Mouse (Mus musculus): ENCODE data around the gene Cdh15. TPM values are rescaled to one million over a fixed set of nuclear protein-coding genes. Genes with fewer than 3 reads are reported as not detected.

The Cdh15 gene
- polyA plus RNA-seq, 1 experiment from 2014 or later: 0.17 TPM

DNA sequence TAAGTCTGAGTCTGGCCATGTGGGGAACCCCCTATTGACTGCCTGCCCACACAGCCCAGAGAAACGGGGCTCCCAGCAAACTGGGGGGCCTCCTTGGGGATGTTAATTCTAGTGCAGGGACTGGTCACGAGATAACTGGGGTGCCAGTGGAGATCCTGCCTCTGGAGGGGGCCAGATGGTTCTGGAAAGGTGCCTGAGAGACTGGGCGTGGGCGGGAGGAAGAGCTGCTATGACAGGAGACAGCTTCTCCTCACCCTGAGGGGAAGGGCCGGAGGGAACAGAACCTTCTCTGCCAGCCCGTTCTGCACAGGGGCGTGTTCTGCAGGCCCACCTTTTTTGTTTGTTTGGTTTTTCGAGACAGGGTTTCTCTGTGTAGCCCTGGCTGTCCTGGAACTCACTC, 18.5 kb downstream of the Cdh15 start:
- no peak overlapping the region for H3K4me3 ChIP-seq
- peaks cover 33% of the 10 kb centered on the region for H3K27me3 ChIP-seq (replicated peaks)
- H3K9me3 ChIP-seq (replicated peaks): no peaks in the 10 kb centered on the region
- H3K9ac ChIP-seq: no peak overlapping the region
- no peak overlapping the region for H3K27ac ChIP-seq
- WGBS (ENCODE audit: insufficient replicate concordance): 52% methylated on average over 8 of the region's 8 CpGs
- H3K36me3 ChIP-seq: no peaks in the 10 kb centered on the region
- H3K4me1 ChIP-seq: peaks cover 19% of the 10 kb centered on the region
- ATAC-seq: no peak
- H3K4me2 ChIP-seq: no peak overlapping the region

DNA sequence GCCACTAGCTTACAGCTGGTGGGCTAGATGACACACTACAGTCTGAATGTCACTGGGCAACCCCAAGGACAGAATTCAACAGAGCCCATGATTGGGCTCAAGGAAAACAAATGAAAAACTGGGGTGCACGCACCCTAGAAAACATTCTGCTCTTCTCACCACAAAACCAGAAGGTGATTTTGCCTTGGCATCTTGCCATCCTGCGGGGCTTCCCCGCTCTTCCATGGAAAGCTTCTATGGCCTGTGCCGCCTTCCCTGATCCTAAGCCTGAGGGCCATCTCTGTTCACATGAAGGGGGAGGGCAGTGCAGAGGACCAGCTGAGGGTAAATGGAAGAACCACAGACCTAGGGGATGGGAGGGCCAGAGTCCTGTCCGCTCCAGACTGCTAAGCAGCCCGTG, 20.2 kb downstream of the Cdh15 start:
- Histone ChIP-seq H3K27ac (no peak overlapping the region), H3K4me2 (no peak overlapping the region), H3K27me3 (replicated peaks) (peaks cover 31% of the 10 kb centered on the region), H3K4me1 (peaks cover 28% of the 10 kb centered on the region), H3K9ac (no peak overlapping the region), H3K9me3 (replicated peaks) (no peaks in the 10 kb centered on the region), H3K36me3 (no peaks in the 10 kb centered on the region), H3K4me3 (no peak overlapping the region)
- WGBS (ENCODE audit: insufficient replicate concordance): 82% methylated on average over 6 of the region's 6 CpGs
- ATAC-seq: no peak

DNA sequence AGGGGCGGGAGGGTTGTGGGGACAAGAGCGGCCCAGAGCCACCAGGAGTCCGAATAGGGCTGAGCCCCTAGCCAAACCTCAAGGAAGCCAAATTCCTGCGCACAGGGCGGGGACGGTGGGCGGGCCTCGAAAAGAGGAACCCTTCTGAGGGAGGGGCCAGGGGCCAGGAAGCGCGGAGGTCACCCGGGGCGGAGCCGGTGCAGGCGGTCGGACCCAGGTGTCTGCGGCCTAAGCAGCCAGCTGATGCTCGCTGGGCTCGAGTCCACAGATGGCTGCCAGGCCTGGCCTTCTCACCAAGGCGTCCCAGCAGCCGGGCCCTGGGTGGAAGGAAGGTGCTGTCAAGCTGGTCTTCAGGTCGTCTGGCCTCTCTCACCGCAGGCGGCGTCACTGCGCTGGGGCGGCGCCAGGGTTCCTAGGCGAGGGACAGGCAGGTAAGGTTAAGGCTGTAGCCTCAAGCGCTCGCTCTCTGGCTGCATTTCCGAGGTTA, 22.7 kb downstream of the Cdh15 start:
- H3K36me3 ChIP-seq: no peaks in the 10 kb centered on the region
- no peak overlapping the region for H3K27ac ChIP-seq
- peak overlapping the region; percentile 45 for H3K9ac ChIP-seq
- ATAC-seq: peak; percentile 68
- H3K4me1 ChIP-seq: peaks cover 24% of the 10 kb centered on the region
- H3K4me2 ChIP-seq: peak overlapping the region; percentile 78
- H3K9me3 ChIP-seq (replicated peaks): no peaks in the 10 kb centered on the region
- WGBS (ENCODE audit: insufficient replicate concordance): 13% methylated on average over 31 of the region's 31 CpGs
- H3K4me3 ChIP-seq: peak overlapping the region; percentile 47
- peaks cover 12% of the 10 kb centered on the region; the same call in 1 of the 2 replicates for H3K27me3 ChIP-seq (replicated peaks)

DNA sequence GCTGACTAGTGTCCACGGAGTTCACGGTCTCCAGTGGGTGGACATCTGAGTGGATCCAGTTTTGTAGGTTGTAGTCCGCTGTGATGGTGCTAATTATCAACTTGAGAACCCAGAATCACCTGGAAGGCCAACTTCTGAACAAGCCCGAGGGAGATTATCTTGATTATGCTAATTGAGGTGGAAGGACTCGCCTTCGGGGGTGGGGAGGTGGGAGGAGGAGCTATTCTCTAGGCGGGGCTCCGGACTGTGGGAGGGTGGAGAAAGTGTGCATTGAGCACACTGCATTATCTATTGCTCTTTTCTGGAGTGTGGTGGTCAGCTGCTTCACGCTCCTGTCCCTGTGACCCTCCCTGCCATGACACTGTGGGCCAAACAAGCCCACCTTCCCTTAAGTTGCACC, 23.9 kb downstream of the Cdh15 start:
- H3K27ac ChIP-seq: no peak overlapping the region
- H3K4me3 ChIP-seq: no peak overlapping the region
- peak; percentile 62; the same call in 1 of the 2 replicates for ATAC-seq
- peaks cover 8% of the 10 kb centered on the region; the same call in 1 of the 2 replicates for H3K27me3 ChIP-seq (replicated peaks)
- no peak overlapping the region for H3K9ac ChIP-seq
- 42% methylated on average over 9 of the region's 9 CpGs for WGBS (ENCODE audit: insufficient replicate concordance)
- no peaks in the 10 kb centered on the region for H3K36me3 ChIP-seq
- H3K4me2 ChIP-seq: peak overlapping the region; percentile 21; the same call in 1 of the 2 replicates
- H3K9me3 ChIP-seq (replicated peaks): no peaks in the 10 kb centered on the region
- peaks cover 24% of the 10 kb centered on the region for H3K4me1 ChIP-seq

DNA sequence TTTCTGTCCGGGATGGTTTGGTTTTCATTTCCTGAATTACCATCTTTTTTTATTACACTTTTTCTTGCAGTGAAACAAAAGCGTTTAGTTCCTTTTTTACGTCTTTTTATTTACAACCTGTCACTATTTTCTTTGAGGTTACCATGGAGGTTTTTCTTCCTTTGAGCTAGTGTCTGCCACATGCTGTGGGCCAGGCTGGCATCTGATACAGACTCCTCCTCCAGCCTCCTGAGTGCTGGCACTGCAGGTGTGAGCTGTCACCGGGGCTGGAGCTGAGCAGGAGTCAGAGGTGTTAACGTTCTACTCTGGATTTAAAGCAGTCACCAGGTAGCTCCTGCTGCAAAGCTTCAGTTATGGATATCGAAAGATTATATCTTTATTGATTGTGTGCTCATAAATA, 25.4 kb downstream of the Cdh15 start:
- H3K4me3 ChIP-seq: no peak overlapping the region
- H3K36me3 ChIP-seq: no peaks in the 10 kb centered on the region
- H3K27me3 ChIP-seq (replicated peaks): peaks cover 2% of the 10 kb centered on the region; the same call in 1 of the 2 replicates
- H3K9ac ChIP-seq: no peak overlapping the region
- WGBS (ENCODE audit: insufficient replicate concordance): 49% methylated on average over 6 of the region's 6 CpGs
- no peaks in the 10 kb centered on the region for H3K9me3 ChIP-seq (replicated peaks)
- no peak overlapping the region for H3K27ac ChIP-seq
- H3K4me2 ChIP-seq: no peak overlapping the region
- H3K4me1 ChIP-seq: peaks cover 24% of the 10 kb centered on the region
- ATAC-seq: no peak

DNA sequence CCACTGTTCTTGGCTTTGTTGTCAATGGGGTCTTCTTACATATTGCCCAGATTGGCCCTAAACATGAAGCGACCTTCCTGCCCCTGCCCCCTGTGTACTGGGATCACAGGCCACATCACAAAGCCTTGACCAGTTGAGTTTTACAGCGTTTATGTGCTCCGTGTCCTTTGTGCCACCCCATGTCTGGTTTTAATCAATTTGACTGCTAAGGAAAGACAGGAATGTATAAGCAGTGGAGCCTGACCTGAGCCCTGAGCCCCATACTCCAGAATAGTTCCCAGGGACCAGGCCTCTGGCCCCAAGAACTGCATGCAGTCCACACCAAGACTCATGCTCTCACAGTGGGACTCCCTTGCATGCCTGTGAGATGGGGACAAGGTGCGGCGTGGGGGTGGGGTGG, 27.4 kb downstream of the Cdh15 start:
- H3K9me3 ChIP-seq (replicated peaks): no peaks in the 10 kb centered on the region
- H3K27ac ChIP-seq: no peak overlapping the region
- no peak overlapping the region for H3K4me2 ChIP-seq
- H3K36me3 ChIP-seq: no peaks in the 10 kb centered on the region
- no peak for ATAC-seq
- H3K4me3 ChIP-seq: no peak overlapping the region
- no peak overlapping the region for H3K9ac ChIP-seq
- H3K27me3 ChIP-seq (replicated peaks): no peaks in the 10 kb centered on the region
- WGBS (ENCODE audit: insufficient replicate concordance): 70% methylated on average over 5 of the region's 5 CpGs
- H3K4me1 ChIP-seq: peaks cover 19% of the 10 kb centered on the region

DNA sequence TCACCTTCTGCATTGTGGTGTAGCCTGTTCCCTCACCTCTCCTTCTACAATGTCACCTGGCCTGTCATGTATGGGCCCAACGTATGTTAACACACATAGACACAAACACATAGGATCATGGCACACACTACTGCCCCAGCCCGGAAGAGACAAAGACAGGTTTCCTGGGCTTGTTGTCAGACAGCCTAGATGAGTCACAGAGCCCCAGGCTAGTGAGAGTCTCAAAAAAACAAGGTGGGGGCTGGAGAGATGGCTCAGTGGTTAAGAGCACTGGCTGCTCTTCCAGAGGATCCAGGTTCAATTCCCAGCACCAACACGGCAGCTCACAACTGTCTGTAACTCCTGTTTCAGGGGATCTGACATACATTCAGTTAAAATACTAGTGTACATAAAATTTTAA, 30.5 kb downstream of the Cdh15 start:
- Histone ChIP-seq H3K9ac (no peak overlapping the region), H3K27ac (no peak overlapping the region), H3K9me3 (replicated peaks) (no peaks in the 10 kb centered on the region), H3K4me3 (no peak overlapping the region), H3K4me2 (no peak overlapping the region), H3K4me1 (no peaks in the 10 kb centered on the region), H3K27me3 (replicated peaks) (no peaks in the 10 kb centered on the region), H3K36me3 (peaks cover 21% of the 10 kb centered on the region)
- 68% methylated on average over 3 of the region's 3 CpGs for WGBS (ENCODE audit: insufficient replicate concordance)
- no peak for ATAC-seq

DNA sequence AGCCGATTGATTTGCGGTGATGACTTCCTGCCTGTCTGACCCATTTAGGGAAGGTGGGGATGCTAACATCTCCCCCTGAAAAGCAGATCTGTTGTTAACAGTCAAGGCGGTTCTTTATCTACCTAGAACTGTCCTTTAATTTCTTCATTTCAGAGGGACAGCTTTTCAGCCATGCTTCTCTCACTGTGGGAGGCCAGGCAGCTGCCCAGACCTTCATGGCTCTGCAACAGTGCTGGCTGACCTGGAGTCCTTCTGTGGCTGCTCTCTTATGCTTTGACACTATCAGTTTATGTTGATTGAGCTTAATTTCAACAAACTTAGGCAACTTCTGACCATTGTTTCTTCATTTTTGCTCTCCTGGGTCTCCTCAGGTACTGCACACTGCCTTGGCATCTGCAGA, 32.5 kb downstream of the Cdh15 start:
- no peak overlapping the region for H3K9ac ChIP-seq
- no peaks in the 10 kb centered on the region for H3K4me1 ChIP-seq
- H3K27ac ChIP-seq: no peak overlapping the region
- no peak overlapping the region for H3K4me2 ChIP-seq
- H3K9me3 ChIP-seq (replicated peaks): no peaks in the 10 kb centered on the region
- H3K36me3 ChIP-seq: peaks cover 42% of the 10 kb centered on the region
- no peaks in the 10 kb centered on the region for H3K27me3 ChIP-seq (replicated peaks)
- no peak overlapping the region for H3K4me3 ChIP-seq
- ATAC-seq: no peak
- WGBS (ENCODE audit: insufficient replicate concordance): 55% methylated on average over 3 of the region's 3 CpGs

DNA sequence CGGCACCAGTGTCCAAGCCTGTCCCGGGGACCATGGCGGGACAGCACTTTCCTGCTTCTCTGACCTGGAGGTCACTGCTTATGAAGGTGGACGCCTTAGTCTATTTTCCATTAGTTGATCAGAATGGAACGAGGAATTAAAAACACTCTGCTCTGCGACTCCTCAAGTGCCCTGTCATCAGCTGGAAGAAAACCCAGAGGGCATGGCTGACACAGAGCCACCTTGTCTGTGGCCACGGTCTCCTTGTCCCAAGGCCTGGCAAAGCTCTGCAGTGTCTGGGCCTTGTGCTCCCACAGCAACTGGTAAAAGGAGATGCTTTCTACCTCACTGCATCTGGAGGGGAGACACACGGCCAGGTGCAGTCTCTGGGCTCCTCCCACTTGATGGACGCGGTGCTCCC, 35.9 kb downstream of the Cdh15 start:
- Histone ChIP-seq H3K4me1 (no peaks in the 10 kb centered on the region), H3K4me2 (no peak overlapping the region), H3K27me3 (replicated peaks) (no peaks in the 10 kb centered on the region), H3K36me3 (peaks cover 75% of the 10 kb centered on the region), H3K4me3 (no peak overlapping the region), H3K9me3 (replicated peaks) (no peaks in the 10 kb centered on the region), H3K27ac (no peak overlapping the region), H3K9ac (no peak overlapping the region)
- WGBS (ENCODE audit: insufficient replicate concordance): 88% methylated on average over 10 of the region's 10 CpGs
- no peak for ATAC-seq

DNA sequence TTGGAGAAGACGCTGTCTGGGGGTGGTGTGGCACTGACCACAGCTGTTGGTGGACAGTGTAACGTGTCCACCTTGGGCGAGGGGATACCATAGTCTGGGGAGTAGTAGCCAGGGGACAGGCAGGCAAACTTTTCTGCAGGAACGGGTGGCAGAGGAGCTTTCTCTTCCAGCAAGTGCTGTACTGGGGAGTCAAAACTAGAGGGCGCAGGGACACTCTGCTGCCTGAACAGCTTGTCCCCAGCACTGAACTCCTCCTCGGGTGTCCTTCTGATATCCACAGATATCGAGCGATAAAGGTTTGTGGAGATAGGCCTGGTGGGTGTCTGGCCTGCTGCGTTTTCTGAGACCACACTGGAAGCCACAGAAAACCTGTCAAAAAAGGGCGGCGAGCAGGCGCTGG, 43.7 kb downstream of the Cdh15 start:
- Histone ChIP-seq H3K27ac (no peak overlapping the region), H3K27me3 (replicated peaks) (no peaks in the 10 kb centered on the region), H3K9ac (no peak overlapping the region), H3K4me1 (no peaks in the 10 kb centered on the region), H3K36me3 (peaks cover 99% of the 10 kb centered on the region), H3K4me2 (no peak overlapping the region), H3K9me3 (replicated peaks) (no peaks in the 10 kb centered on the region), H3K4me3 (no peak overlapping the region)
- WGBS (ENCODE audit: insufficient replicate concordance): 86% methylated on average over 12 of the region's 12 CpGs
- ATAC-seq: 0 out of 2 replicates have a peak, but pooled peaks have one; percentile 8

DNA sequence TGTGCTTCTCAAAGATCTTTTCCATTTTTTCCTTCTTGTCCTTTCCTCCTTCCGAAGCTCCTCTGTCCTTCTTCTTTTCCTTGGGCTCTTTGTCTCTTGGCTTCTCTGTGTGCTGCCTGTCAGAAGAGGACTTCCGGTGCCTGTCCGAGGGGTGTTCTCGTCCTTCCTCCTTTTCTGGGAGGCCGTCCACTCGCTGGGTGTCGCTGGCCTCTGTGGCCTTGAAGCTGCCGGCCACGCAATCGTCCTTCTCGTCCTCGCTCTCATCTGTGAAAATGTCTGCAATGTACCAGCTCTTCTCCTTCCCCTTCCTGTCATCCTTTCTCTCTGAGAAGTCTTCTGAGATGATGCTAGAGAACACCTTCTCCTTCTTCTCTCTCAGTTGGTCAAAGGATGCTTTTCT, 45.7 kb downstream of the Cdh15 start:
- H3K4me2 ChIP-seq: no peak overlapping the region
- H3K4me1 ChIP-seq: 0 out of 2 replicates have a peak, but pooled peaks cover 1% of the 10 kb centered on the region
- no peaks in the 10 kb centered on the region for H3K27me3 ChIP-seq (replicated peaks)
- no peak for ATAC-seq
- no peak overlapping the region for H3K9ac ChIP-seq
- WGBS (ENCODE audit: insufficient replicate concordance): 77% methylated on average over 12 of the region's 12 CpGs
- H3K27ac ChIP-seq: no peak overlapping the region
- no peaks in the 10 kb centered on the region for H3K9me3 ChIP-seq (replicated peaks)
- H3K36me3 ChIP-seq: peaks cover 99% of the 10 kb centered on the region
- no peak overlapping the region for H3K4me3 ChIP-seq

DNA sequence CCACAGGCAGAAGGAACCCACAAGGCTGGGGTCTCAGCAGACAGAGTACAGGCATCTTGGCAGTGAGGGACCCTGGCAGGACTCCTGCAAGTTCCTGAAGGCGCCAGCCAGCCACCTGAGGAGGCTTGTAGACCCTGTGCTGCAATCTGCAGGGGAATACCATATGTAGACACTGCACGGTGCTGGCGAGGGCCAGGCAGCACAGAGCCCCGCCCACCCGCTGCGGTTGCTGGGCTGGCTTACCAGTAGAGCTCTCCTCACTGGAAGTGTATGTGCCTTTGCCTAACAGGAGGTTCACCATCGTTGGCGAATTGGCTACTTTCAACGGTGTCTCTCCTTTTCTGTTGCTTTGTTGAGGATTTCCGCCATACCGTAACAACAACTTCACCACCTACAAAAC, 48.6 kb downstream of the Cdh15 start:
- no peak for ATAC-seq
- Histone ChIP-seq H3K4me2 (no peak overlapping the region), H3K27ac (no peak overlapping the region), H3K36me3 (peaks cover 97% of the 10 kb centered on the region), H3K27me3 (replicated peaks) (no peaks in the 10 kb centered on the region), H3K4me3 (no peak overlapping the region), H3K9me3 (replicated peaks) (no peaks in the 10 kb centered on the region), H3K9ac (no peak overlapping the region), H3K4me1 (0 out of 2 replicates have a peak, but pooled peaks cover 4% of the 10 kb centered on the region)
- WGBS (ENCODE audit: insufficient replicate concordance): 87% methylated on average over 11 of the region's 11 CpGs

DNA sequence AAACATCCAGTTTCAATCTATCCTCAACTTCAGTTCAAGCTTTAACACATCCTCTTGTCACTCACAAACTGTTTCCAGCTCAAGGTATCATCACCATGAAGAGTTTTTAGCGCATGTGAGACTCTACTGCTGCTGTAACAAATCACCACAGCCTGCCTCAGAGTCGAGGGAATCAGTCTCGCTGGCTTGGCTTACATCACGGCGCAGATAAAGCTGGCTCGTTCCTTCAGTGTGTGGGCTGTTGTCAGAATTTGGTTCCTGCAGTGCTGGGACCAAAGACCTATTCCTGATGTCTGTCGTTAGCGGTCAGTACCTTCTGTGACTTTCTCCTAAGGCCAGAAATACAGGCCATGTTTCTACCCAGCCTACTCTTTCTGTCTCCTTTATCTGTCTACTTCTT, 49.4 kb downstream of the Cdh15 start:
- Histone ChIP-seq H3K27ac (no peak overlapping the region), H3K4me3 (no peak overlapping the region), H3K27me3 (replicated peaks) (no peaks in the 10 kb centered on the region), H3K4me2 (no peak overlapping the region), H3K36me3 (peaks cover 93% of the 10 kb centered on the region), H3K4me1 (peaks cover 6% of the 10 kb centered on the region; the same call in 1 of the 2 replicates), H3K9me3 (replicated peaks) (no peaks in the 10 kb centered on the region), H3K9ac (no peak overlapping the region)
- WGBS (ENCODE audit: insufficient replicate concordance): 84% methylated on average over 8 of the region's 8 CpGs
- ATAC-seq: no peak

All from liver, embryonic 12.5 days (tissue).